Mouse (Mus musculus) heart, embryonic 10.5 days (tissue): ENCODE measurements around the gene Zmynd8. TPM values are rescaled to one million over a fixed set of nuclear protein-coding genes. Genes with fewer than 3 reads are reported as not detected.

Experiments used
- DNase-seq: peaks from one replicate; pipeline ENCODE4 v3.0.0-alpha.2; 2017; ENCODE audit warnings: low spot score
- H3K27ac ChIP-seq: fragments of 300-500 bp; sonication (generic); 2 replicates; pipeline ENCODE4 v1.5.1; 2016; ENCODE audit warnings: mild to moderate bottlenecking
- H3K27me3 ChIP-seq: fragments of 300-500 bp; sonication (generic); 2 replicates; pipeline ENCODE4 v1.6.1; 2016; ENCODE audit warnings: mild to moderate bottlenecking; ENCODE audit not compliant: poor library complexity, insufficient read depth, severe bottlenecking
- H3K36me3 ChIP-seq: fragments of 300-500 bp; sonication (generic); 2 replicates; pipeline ENCODE4 v1.6.1; 2016; ENCODE audit warnings: mild to moderate bottlenecking, moderate library complexity
- H3K4me1 ChIP-seq: fragments of 300-500 bp; sonication (generic); 2 replicates; pipeline ENCODE4 v1.6.1; 2016; ENCODE audit warnings: mild to moderate bottlenecking
- H3K4me3 ChIP-seq: fragments of 300-500 bp; sonication (generic); 2 replicates; pipeline ENCODE4 v1.5.1; 2016; ENCODE audit warnings: mild to moderate bottlenecking, moderate library complexity
- H3K9me3 ChIP-seq: fragments of 300-500 bp; sonication (generic); 2 replicates; pipeline ENCODE4 v1.6.1; 2016; ENCODE audit warnings: mild to moderate bottlenecking, moderate library complexity
- WGBS: fragments of 180-500 bp; shearing (Covaris S2); methylation state at CpG from one replicate; pipeline ENCODE4 v1.1.7; 2016; 5-methylcytosine and 5-hydroxymethylcytosine counted together
- polyA plus RNA-seq: library from polyadenylated mRNA; unstranded; fragments of >200 nt; fragmentation: Nextera tagmentation; extraction: Ambion mirVana; gene quantifications from 2 replicates; pipeline ENCODE4 v1.2.1, GENCODE M21; 2016

Zmynd8 gene
- polyA plus RNA-seq, 1 experiment from 2014 or later: 57.1 TPM

GRCm38 (mm10) chr2:165874461-165875339 lies 24.1 kb downstream of the Zmynd8 start:
- H3K9me3 ChIP-seq: no peaks in the 10 kb centered on the region
- no peak for DNase-seq
- H3K4me3 ChIP-seq: peak overlapping the region; percentile 12; the same call in 1 of the 2 replicates
- peak overlapping the region; percentile 99 for H3K27ac ChIP-seq
- H3K27me3 ChIP-seq: no peaks in the 10 kb centered on the region
- 40% methylated on average over 13 of the region's 13 CpGs for WGBS
- peaks cover 83% of the 10 kb centered on the region for H3K4me1 ChIP-seq
- peaks cover 56% of the 10 kb centered on the region for H3K36me3 ChIP-seq

GRCm38 (mm10) chr2:165873777-165874176 lies 25.0 kb downstream of the Zmynd8 start:
- WGBS: 65% methylated on average over 3 of the region's 3 CpGs
- Histone ChIP-seq H3K4me1 (peaks cover 83% of the 10 kb centered on the region), H3K4me3 (no peak overlapping the region), H3K36me3 (peaks cover 59% of the 10 kb centered on the region), H3K9me3 (no peaks in the 10 kb centered on the region), H3K27me3 (no peaks in the 10 kb centered on the region), H3K27ac (peak overlapping the region; percentile 99; the same call in 1 of the 2 replicates)
- no peak for DNase-seq

- no peak for DNase-seq
- peaks cover 83% of the 10 kb centered on the region for H3K4me1 ChIP-seq
- WGBS: 77% methylated on average over 7 of the region's 7 CpGs
- H3K4me3 ChIP-seq: no peak overlapping the region
- no peaks in the 10 kb centered on the region for H3K27me3 ChIP-seq
- H3K36me3 ChIP-seq: peaks cover 62% of the 10 kb centered on the region
- peak overlapping the region; percentile 99 for H3K27ac ChIP-seq
- H3K9me3 ChIP-seq: no peaks in the 10 kb centered on the region
These were observed 25.6 kb downstream of the Zmynd8 start for GRCm38 (mm10) chr2:165873196-165873595.

- H3K27me3 ChIP-seq: no peaks in the 10 kb centered on the region
- H3K27ac ChIP-seq: peak overlapping the region; percentile 73
- H3K36me3 ChIP-seq: peaks cover 61% of the 10 kb centered on the region
- WGBS: 70% methylated on average over 1 of the region's 1 CpGs
- no peak overlapping the region for H3K4me3 ChIP-seq
- no peaks in the 10 kb centered on the region for H3K9me3 ChIP-seq
- H3K4me1 ChIP-seq: peaks cover 79% of the 10 kb centered on the region
- DNase-seq: no peak
These were observed 29.6 kb downstream of the Zmynd8 start for GRCm38 (mm10) chr2:165869257-165869656.

- 62% methylated on average over 8 of the region's 8 CpGs for WGBS
- peaks cover 78% of the 10 kb centered on the region for H3K4me1 ChIP-seq
- peaks cover 58% of the 10 kb centered on the region for H3K36me3 ChIP-seq
- no peaks in the 10 kb centered on the region for H3K27me3 ChIP-seq
- H3K27ac ChIP-seq: peak overlapping the region; percentile 73
- H3K4me3 ChIP-seq: no peak overlapping the region
- no peaks in the 10 kb centered on the region for H3K9me3 ChIP-seq
- no peak for DNase-seq
These were observed 30.2 kb downstream of the Zmynd8 start for GRCm38 (mm10) chr2:165868522-165869175.

GRCm38 (mm10) chr2:165867549-165867948 lies 31.3 kb downstream of the Zmynd8 start:
- 81% methylated on average over 9 of the region's 9 CpGs for WGBS
- H3K27ac ChIP-seq: peak overlapping the region; percentile 73
- H3K4me1 ChIP-seq: peaks cover 74% of the 10 kb centered on the region
- H3K9me3 ChIP-seq: no peaks in the 10 kb centered on the region
- no peak for DNase-seq
- H3K36me3 ChIP-seq: peaks cover 51% of the 10 kb centered on the region
- H3K4me3 ChIP-seq: no peak overlapping the region
- no peaks in the 10 kb centered on the region for H3K27me3 ChIP-seq

- Histone ChIP-seq H3K4me3 (no peak overlapping the region), H3K4me1 (peaks cover 79% of the 10 kb centered on the region), H3K36me3 (peaks cover 51% of the 10 kb centered on the region), H3K27me3 (no peaks in the 10 kb centered on the region), H3K9me3 (no peaks in the 10 kb centered on the region), H3K27ac (peak overlapping the region; percentile 73)
- 59% methylated on average over 12 of the region's 12 CpGs for WGBS
- no peak for DNase-seq
These were observed 31.8 kb downstream of the Zmynd8 start for GRCm38 (mm10) chr2:165866951-165867387.

DNA sequence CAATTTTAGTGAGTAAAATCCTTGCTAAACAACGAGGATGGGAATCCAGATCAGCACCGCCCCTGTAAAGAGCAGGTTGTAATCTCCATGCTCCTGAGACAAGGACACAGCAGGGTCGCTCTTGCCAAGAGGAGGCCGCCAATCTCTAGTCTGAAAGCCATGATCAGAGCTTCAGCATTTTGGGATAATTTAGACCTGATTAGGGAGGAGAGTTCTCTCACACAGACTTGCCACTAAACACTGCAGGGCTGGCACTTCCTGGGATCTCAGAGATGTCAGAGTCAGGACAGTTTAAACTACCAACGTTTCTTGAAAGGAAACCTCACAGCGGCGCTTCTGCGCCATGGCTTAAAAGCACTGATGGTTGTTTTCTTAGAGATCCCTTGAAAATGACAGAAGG lies 32.4 kb downstream of the Zmynd8 start:
- Histone ChIP-seq H3K27me3 (no peaks in the 10 kb centered on the region), H3K36me3 (peaks cover 51% of the 10 kb centered on the region), H3K27ac (peak overlapping the region; percentile 73), H3K9me3 (no peaks in the 10 kb centered on the region), H3K4me1 (peaks cover 83% of the 10 kb centered on the region), H3K4me3 (no peak overlapping the region)
- DNase-seq: no peak
- 35% methylated on average over 8 of the region's 8 CpGs for WGBS

- no peaks in the 10 kb centered on the region for H3K9me3 ChIP-seq
- H3K27ac ChIP-seq: peak overlapping the region; percentile 67
- H3K4me1 ChIP-seq: peaks cover 77% of the 10 kb centered on the region
- 84% methylated on average over 3 of the region's 3 CpGs for WGBS
- H3K36me3 ChIP-seq: peaks cover 52% of the 10 kb centered on the region
- DNase-seq: no peak
- H3K27me3 ChIP-seq: no peaks in the 10 kb centered on the region
- H3K4me3 ChIP-seq: no peak overlapping the region
These were observed 34.0 kb downstream of the Zmynd8 start for GRCm38 (mm10) chr2:165864769-165865168.

DNA sequence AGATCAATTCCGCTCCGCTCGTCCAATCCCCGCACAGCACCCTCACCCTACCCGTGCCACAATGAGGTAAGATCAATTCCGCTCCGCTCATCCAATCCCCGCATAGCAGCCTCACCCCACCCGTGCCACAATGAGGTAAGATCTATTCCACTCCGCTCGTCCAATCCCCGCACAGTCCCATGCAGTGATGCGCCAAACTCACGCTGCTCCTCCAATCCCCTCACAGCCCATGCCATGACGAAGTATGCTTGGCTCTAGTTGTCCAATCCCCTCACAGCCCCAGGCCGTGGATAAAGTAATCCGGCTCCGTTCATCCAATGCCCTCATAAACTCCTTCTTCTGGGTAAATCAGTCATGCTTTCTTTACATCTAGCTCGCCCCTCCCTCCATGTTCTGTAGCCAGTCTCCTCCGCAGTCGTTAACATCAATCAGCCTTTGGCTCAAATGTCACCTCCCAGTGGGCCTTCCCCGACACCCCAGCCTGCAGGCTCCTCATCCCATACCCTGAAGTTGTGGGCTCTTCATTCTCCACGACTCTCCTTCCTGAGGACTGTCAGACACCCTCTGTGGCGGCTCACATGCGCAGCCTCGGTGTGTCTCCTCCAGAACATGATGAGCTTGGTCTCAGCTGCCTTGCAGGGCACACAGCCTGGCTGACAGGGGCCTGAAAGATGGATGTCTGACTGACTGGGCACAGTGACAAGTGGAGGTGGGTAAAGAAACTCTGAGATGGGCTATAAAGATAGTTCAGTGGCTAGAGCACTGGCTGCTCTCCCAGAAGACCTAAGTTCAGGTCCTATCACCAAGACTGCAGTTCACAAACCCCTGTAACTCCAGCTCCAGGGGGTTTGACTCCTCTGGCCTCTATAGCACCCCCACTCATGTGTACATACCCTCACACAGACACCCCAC lies 36.9 kb downstream of the Zmynd8 start:
- DNase-seq: no peak
- Histone ChIP-seq H3K27ac (peak overlapping the region; percentile 45), H3K4me1 (peaks cover 77% of the 10 kb centered on the region), H3K9me3 (no peaks in the 10 kb centered on the region), H3K36me3 (peaks cover 37% of the 10 kb centered on the region), H3K4me3 (no peak overlapping the region), H3K27me3 (no peaks in the 10 kb centered on the region)
- WGBS: 84% methylated on average over 26 of the region's 26 CpGs

DNA sequence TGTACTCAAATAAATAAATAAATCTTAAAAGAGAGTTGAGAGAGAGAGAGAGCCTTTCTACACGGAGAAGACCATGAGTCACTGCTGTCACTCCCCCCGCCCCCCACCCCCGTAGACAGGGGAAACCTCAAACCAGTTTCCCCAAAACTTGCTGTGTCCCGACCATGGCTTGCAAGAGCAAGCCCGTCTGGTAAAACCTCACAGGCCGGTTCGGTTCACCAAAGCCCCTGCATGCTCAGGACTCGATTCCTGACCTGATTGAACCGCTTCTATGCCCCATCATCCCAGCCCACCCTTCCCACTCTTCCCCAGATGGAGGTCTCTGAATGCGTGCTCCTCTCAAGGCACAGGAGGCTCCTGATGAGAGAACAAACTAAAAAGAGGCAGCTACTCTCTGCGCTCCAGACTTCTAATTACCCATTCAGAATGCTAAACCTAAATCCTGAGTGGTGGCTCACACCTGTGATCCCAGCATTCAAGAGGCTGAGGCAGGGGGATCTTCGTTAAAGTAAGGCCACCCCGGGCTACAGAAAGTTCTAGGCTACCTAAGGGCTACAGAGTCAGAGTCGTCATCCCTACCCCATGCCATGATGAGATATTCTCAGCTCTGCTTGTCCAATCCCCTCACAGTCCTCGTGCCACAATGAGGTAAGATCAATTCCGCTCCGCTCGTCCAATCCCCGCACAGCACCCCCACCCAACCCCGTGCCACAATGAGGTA lies 37.7 kb downstream of the Zmynd8 start:
- Histone ChIP-seq H3K9me3 (no peaks in the 10 kb centered on the region), H3K27ac (no peak overlapping the region), H3K4me1 (peaks cover 77% of the 10 kb centered on the region), H3K27me3 (no peaks in the 10 kb centered on the region), H3K4me3 (no peak overlapping the region), H3K36me3 (peaks cover 36% of the 10 kb centered on the region)
- no peak for DNase-seq
- WGBS: 95% methylated on average over 20 of the region's 20 CpGs

DNA sequence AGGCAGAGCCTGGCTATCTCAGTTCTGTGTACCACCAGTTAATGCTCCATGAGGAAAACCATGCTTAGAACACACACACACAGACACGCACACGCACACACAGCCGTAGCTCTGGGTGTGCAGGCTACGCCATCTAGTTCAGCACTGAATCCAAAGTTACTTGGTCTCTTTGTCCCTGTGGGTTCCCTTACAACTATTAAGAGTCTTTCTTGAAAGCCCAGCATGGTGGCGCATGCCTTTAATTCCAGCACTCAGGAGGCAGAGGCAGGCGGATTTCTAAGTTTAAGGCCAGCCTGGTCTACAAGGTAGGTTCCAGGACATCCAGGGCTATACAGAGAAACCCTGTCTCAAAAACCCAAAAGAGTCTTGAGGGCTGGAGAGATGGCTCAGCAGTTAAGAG lies 38.4 kb downstream of the Zmynd8 start:
- WGBS: 96% methylated on average over 6 of the region's 6 CpGs
- peak overlapping the region; percentile 85; the same call in 1 of the 2 replicates for H3K27ac ChIP-seq
- H3K4me1 ChIP-seq: peaks cover 81% of the 10 kb centered on the region

More for the DNA sequence above, 38.4 kb downstream of the Zmynd8 start:
- H3K36me3 ChIP-seq: peaks cover 34% of the 10 kb centered on the region
- no peak for DNase-seq
- H3K4me3 ChIP-seq: no peak overlapping the region
- H3K9me3 ChIP-seq: no peaks in the 10 kb centered on the region
- H3K27me3 ChIP-seq: no peaks in the 10 kb centered on the region
